Mouse (Mus musculus) layer of hippocampus, adult 6 months (tissue): ENCODE results near the gene Cyp2j5. TPM values are rescaled to one million over a fixed set of nuclear protein-coding genes. Genes with fewer than 3 reads are reported as not detected.

Source experiments
- long read RNA-seq, 2 experiments: library from polyadenylated mRNA; unstranded; transcript quantifications; one replicate each; pipeline ENCODE4 v2.0.0; 2019 to 2020
- polyA plus RNA-seq: library from polyadenylated mRNA; unstranded; fragments of <200 nt; fragmentation: Nextera tagmentation; gene quantifications from 2 replicates; pipeline ENCODE4 v1.2.3, GENCODE M21; 2021

Cyp2j5 gene
- polyA plus RNA-seq, result not detected in 2 replicates
- long read RNA-seq, experiment 1, result 0 reads
- long read RNA-seq, experiment 2, result 0 reads

DNA sequence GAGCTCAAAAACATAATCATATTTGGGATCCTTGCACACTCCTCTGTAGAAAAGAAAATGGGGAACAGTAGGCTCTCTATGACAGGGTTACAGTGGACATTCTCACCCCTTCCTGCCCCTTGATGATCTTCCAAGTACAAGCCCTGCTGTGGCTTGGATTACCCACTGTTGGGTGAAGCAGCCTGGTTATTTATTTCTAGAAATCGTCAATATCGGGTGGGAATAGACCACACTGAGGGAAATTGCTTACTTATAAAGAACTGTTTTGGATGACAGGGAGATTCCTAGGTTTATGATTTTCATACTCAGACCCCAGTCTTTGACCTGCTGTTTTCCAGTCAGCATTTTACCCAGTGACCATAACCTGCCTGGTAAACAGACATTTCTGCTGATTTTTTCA is at the start of gene Cyp2j5:
Cyp2j5 (minus strand) TSS at position 164 of the 400 bp plus-strand sequence.

DNA sequence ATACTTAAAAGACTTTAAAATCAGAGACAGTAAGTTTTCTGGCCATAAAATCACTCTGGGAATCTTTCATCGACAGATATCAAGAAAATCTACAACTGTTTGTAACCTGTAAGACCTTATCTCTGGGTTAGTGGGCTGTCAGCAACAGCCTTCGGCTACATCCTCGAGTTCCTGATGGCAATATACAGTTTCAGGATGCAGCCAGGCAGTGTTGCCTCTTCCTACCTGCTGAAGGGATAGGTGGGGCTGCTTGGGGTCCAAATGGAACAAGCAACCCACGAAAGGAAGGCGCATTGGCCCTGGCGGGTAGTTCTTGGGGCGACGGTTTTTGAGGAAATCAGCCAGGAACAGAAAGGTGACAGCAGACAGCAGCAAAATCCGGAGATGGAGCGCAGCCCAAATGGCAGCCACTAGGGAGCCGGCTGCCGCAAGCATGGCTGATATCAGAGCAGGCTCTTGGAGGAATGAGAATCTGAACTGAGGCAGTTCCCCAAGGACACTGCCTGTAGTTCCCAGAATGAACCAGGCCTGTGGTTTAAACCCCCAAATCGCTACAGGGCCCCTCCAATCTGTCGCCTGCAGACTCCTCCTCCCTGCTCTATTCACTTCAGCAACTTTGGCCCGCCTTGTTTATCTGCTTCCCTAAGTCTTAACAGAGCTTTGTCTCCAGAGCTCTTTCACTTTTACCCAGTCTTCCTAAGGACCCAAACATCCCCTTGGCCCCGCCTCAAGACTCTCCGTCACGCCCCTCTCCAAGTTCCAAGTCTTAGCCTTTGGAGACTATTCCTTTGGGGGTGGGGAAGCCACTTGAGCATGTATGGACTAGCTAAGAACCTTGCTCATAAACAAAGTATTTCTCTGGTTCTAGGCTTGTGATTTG is 72.8 kb downstream of the Cyp2j5 start, which contains the start of gene Cyp2j9:
Cyp2j9 (minus strand) TSS at position 668 of the 880 bp plus-strand sequence.

Other genes with a start within 250 kb of the Cyp2j5 start
- not detected in 2 replicates for gene Cyp2j8, start 156.8 kb downstream of the Cyp2j5 start, polyA plus RNA-seq
- gene Cyp2j6, start 110.5 kb downstream of the Cyp2j5 start, polyA plus RNA-seq, result 8.5 and 8.6 TPM in 2 replicates
- 33.9 and 39.7 TPM in 2 replicates for gene Cyp2j9, start 72.6 kb downstream of the Cyp2j5 start, polyA plus RNA-seq
- 0.11 and 0.14 TPM in 2 replicates for gene Gm12695, start 121.0 kb upstream of the Cyp2j5 start, polyA plus RNA-seq